Mouse (Mus musculus) hindbrain, embryonic 13.5 days (tissue): ENCODE measurements around the gene Catspere2. TPM values are rescaled to one million over a fixed set of nuclear protein-coding genes. Genes with fewer than 3 reads are reported as not detected.
A peak's percentile ranks its signal among the peaks of the same experiment; 100 is the strongest.
"Not testable (repeated sequence)": the region's sequence is repeated elsewhere in the genome, so short reads cannot be mapped to it uniquely, and the experiment has no call there.

ENCODE experiments used
- ATAC-seq: fragments of 200-750 bp; cut with Nextera tagmentation; 2 replicates; pipeline ENCODE4 v1.8.0; 2017; ENCODE audit warnings: moderate TSS enrichment; ENCODE audit not compliant: low FRiP score
- H3K27ac ChIP-seq: fragments of 300-500 bp; sonication (generic); 2 replicates; pipeline ENCODE4 v1.5.1; 2015; ENCODE audit warnings: inconsistent platforms, mild to moderate bottlenecking, moderate library complexity
- H3K27me3 ChIP-seq: fragments of 300-500 bp; sonication (generic); 2 replicates; pipeline ENCODE4 v1.6.1; 2015; ENCODE audit warnings: mild to moderate bottlenecking, inconsistent platforms
- H3K36me3 ChIP-seq: fragments of 300-500 bp; sonication (generic); 2 replicates; pipeline ENCODE4 v1.6.1; 2015; ENCODE audit warnings: mild to moderate bottlenecking, inconsistent platforms
- H3K4me1 ChIP-seq: fragments of 300-500 bp; sonication (generic); replicated peaks from 2 replicates; pipeline ENCODE4 v1.6.1; 2015; ENCODE audit warnings: inconsistent platforms
- H3K4me2 ChIP-seq: fragments of 300-500 bp; sonication (generic); 2 replicates; pipeline ENCODE4 v1.6.1; 2015; ENCODE audit warnings: inconsistent platforms, mild to moderate bottlenecking, moderate library complexity
- H3K4me3 ChIP-seq: fragments of 300-500 bp; sonication (generic); 2 replicates; pipeline ENCODE4 v1.5.1; 2015; ENCODE audit warnings: mild to moderate bottlenecking, inconsistent platforms
- H3K9ac ChIP-seq: fragments of 300-500 bp; sonication (generic); 2 replicates; pipeline ENCODE4 v1.6.1; 2015; ENCODE audit warnings: mild to moderate bottlenecking, inconsistent platforms
- H3K9me3 ChIP-seq: fragments of 300-500 bp; sonication (generic); 2 replicates; pipeline ENCODE4 v1.6.1; 2016; ENCODE audit warnings: inconsistent platforms
- WGBS: fragments of 180-500 bp; shearing (Covaris S2); methylation state at CpG from one replicate; pipeline ENCODE4 v1.1.7; 2015; 5-methylcytosine and 5-hydroxymethylcytosine counted together
- polyA plus RNA-seq: library from polyadenylated mRNA; unstranded; fragments of >200 nt; fragmentation: Nextera tagmentation; extraction: Ambion mirVana; gene quantifications from 2 replicates; pipeline ENCODE4 v1.2.1, GENCODE M21; 2015

Catspere2 gene
- polyA plus RNA-seq, 1 experiment from 2014 or later, result 0.29 TPM

GRCm38 (mm10) chr1:178182251-178182650 is 199.0 kb downstream of the Catspere2 start:
- no peaks in the 10 kb centered on the region for H3K36me3 ChIP-seq
- no peak overlapping the region for H3K4me2 ChIP-seq
- no peaks in the 10 kb centered on the region for H3K4me1 ChIP-seq
- ATAC-seq, result no peak
- WGBS, result 92% methylated on average over 2 of the region's 2 CpGs
- H3K27ac ChIP-seq, result no peak overlapping the region
- H3K9ac ChIP-seq, result no peak overlapping the region
- no peaks in the 10 kb centered on the region for H3K27me3 ChIP-seq
- H3K9me3 ChIP-seq, result no peaks in the 10 kb centered on the region
- H3K4me3 ChIP-seq, result no peak overlapping the region

GRCm38 (mm10) chr1:178185591-178185990 is 202.4 kb downstream of the Catspere2 start:
- no peaks in the 10 kb centered on the region for H3K27me3 ChIP-seq
- no peak overlapping the region for H3K4me3 ChIP-seq
- H3K9me3 ChIP-seq, result no peaks in the 10 kb centered on the region
- no peaks in the 10 kb centered on the region for H3K36me3 ChIP-seq
- no peak overlapping the region for H3K4me2 ChIP-seq
- H3K9ac ChIP-seq, result no peak overlapping the region
- ATAC-seq, result no peak
- peaks cover 10% of the 10 kb centered on the region for H3K4me1 ChIP-seq
- no peak overlapping the region for H3K27ac ChIP-seq

- H3K27ac ChIP-seq, result peak within 1 kb of the TSS; percentile 79
- ATAC-seq, result peak; percentile 100
- H3K4me1 ChIP-seq, result peaks cover 10% of the 10 kb centered on the region
- not testable (repeated sequence) for H3K27me3 ChIP-seq, H3K36me3 ChIP-seq, H3K9me3 ChIP-seq
- WGBS, result under 1% methylated on average over 37 of the region's 37 CpGs
- H3K9ac ChIP-seq, result peak within 1 kb of the TSS; percentile 68
- peak within 1 kb of the TSS; percentile 64 for H3K4me2 ChIP-seq
- peak within 1 kb of the TSS; percentile 62 for H3K4me3 ChIP-seq
Measured at GRCm38 (mm10) chr1:178187216-178187791, 204.1 kb downstream of the Catspere2 start, which contains the start of gene Desi2. Desi2 (plus strand) TSS chr1:178187417.

- not testable (repeated sequence) for H3K27me3 ChIP-seq, H3K9me3 ChIP-seq, ATAC-seq, H3K36me3 ChIP-seq
- Histone ChIP-seq H3K4me3 (peak overlapping the region; percentile 62), H3K9ac (peak overlapping the region; percentile 68), H3K27ac (peak overlapping the region; percentile 79), H3K4me1 (peaks cover 10% of the 10 kb centered on the region), H3K4me2 (peak overlapping the region; percentile 49)
- 0% methylated on average over 15 of the region's 38 CpGs for WGBS
Measured at GRCm38 (mm10) chr1:178187810-178188209, 204.6 kb downstream of the Catspere2 start.

- Histone ChIP-seq H3K4me2 (peak overlapping the region; percentile 64), H3K4me1 (peaks cover 10% of the 10 kb centered on the region), H3K27ac (no peak overlapping the region), H3K9ac (peak overlapping the region; percentile 39; the same call in 1 of the 2 replicates), H3K36me3 (no peaks in the 10 kb centered on the region), H3K4me3 (peak overlapping the region; percentile 40), H3K9me3 (no peaks in the 10 kb centered on the region), H3K27me3 (no peaks in the 10 kb centered on the region)
- 11% methylated on average over 13 of the region's 13 CpGs for WGBS
- no peak for ATAC-seq
Measured at GRCm38 (mm10) chr1:178188386-178188785, 205.2 kb downstream of the Catspere2 start.

GRCm38 (mm10) chr1:178205701-178206325 is 222.6 kb downstream of the Catspere2 start:
- Histone ChIP-seq H3K4me1 (no peaks in the 10 kb centered on the region), H3K4me3 (no peak overlapping the region), H3K27me3 (no peaks in the 10 kb centered on the region), H3K4me2 (no peak overlapping the region), H3K36me3 (peaks cover 5% of the 10 kb centered on the region; the same call in 1 of the 2 replicates), H3K27ac (0 out of 2 replicates have a peak overlapping the region, but pooled peaks have one; percentile 13), H3K9me3 (peaks cover 7% of the 10 kb centered on the region; the same call in 1 of the 2 replicates), H3K9ac (no peak overlapping the region)
- ATAC-seq, result no peak
- WGBS, result 89% methylated on average over 10 of the region's 10 CpGs

- not testable (repeated sequence) for H3K9ac ChIP-seq, H3K4me3 ChIP-seq, H3K4me2 ChIP-seq, H3K9me3 ChIP-seq, H3K4me1 ChIP-seq, H3K36me3 ChIP-seq, H3K27ac ChIP-seq, ATAC-seq, H3K27me3 ChIP-seq
- WGBS, result 77% methylated on average over 4 of the region's 4 CpGs
Measured at GRCm38 (mm10) chr1:178207856-178208255, 224.6 kb downstream of the Catspere2 start.

- no peaks in the 10 kb centered on the region for H3K36me3 ChIP-seq
- no peak overlapping the region for H3K4me2 ChIP-seq
- no peaks in the 10 kb centered on the region for H3K4me1 ChIP-seq
- H3K27me3 ChIP-seq, result no peaks in the 10 kb centered on the region
- no peak overlapping the region for H3K27ac ChIP-seq
- no peak for ATAC-seq
- no peak overlapping the region for H3K4me3 ChIP-seq
- no peak overlapping the region for H3K9ac ChIP-seq
- H3K9me3 ChIP-seq, result no peaks in the 10 kb centered on the region
Measured at GRCm38 (mm10) chr1:178209966-178210365, 226.7 kb downstream of the Catspere2 start.

GRCm38 (mm10) chr1:178217157-178217556 is 233.9 kb downstream of the Catspere2 start:
- no peaks in the 10 kb centered on the region for H3K4me1 ChIP-seq
- ATAC-seq, result no peak

GRCm38 (mm10) chr1:178218305-178218704 is 235.1 kb downstream of the Catspere2 start:
- Histone ChIP-seq H3K36me3 (no peaks in the 10 kb centered on the region), H3K27me3 (no peaks in the 10 kb centered on the region), H3K4me3 (no peak overlapping the region), H3K4me1 (no peaks in the 10 kb centered on the region), H3K9ac (no peak overlapping the region), H3K27ac (no peak overlapping the region), H3K9me3 (no peaks in the 10 kb centered on the region), H3K4me2 (no peak overlapping the region)
- ATAC-seq, result no peak

More at GRCm38 (mm10) chr1:178217157-178217556, 233.9 kb downstream of the Catspere2 start:
- no peak overlapping the region for H3K4me2 ChIP-seq
- no peaks in the 10 kb centered on the region for H3K27me3 ChIP-seq
- no peak overlapping the region for H3K4me3 ChIP-seq
- no peak overlapping the region for H3K9ac ChIP-seq
- H3K9me3 ChIP-seq, result no peaks in the 10 kb centered on the region
- H3K36me3 ChIP-seq, result no peaks in the 10 kb centered on the region
- no peak overlapping the region for H3K27ac ChIP-seq

GRCm38 (mm10) chr1:178219166-178220077 is 236.2 kb downstream of the Catspere2 start:
- Histone ChIP-seq H3K27ac (no peak overlapping the region), H3K27me3 (no peaks in the 10 kb centered on the region), H3K9me3 (peaks cover 8% of the 10 kb centered on the region; the same call in 1 of the 2 replicates), H3K4me3 (no peak overlapping the region), H3K36me3 (peaks cover 8% of the 10 kb centered on the region), H3K9ac (no peak overlapping the region), H3K4me1 (no peaks in the 10 kb centered on the region), H3K4me2 (no peak overlapping the region)
- ATAC-seq, result no peak
- 88% methylated on average over 5 of the region's 5 CpGs for WGBS
